Mouse (Mus musculus): Measurements from ENCODE around the gene Ndn.

DNA sequence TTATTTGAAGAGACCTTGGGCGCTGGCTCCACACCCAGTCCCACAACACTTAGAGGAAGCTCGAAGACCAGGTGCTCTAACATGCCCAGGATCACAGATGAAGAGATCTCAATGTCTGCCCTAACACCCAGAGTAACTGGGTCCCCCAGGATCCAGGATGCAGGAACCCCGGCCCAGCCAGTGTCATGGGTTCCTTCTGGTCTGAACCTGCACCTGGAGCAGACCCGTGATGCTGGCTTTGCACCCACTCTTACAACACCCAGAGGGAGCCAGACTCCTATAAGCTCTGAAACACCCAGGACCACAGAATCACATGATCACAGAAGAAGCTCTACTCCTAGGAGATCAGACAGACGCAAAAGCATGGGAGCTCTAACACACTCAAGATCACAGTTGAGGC, 29.6 kb upstream of the Ndn start:
- TF ChIP-seq USF1 (IDR thresholded peaks at IDR 0.05; ENCODE audit: low read depth), result no peak
- no peak for TF ChIP-seq E2F4 (IDR thresholded peaks at IDR 0.05; ENCODE audit: insufficient read depth)
- TF ChIP-seq POLR2A (IDR thresholded peaks at IDR 0.05; ENCODE audit: insufficient read length, low read depth), result no peak
- no peak for TF ChIP-seq TCF12 (IDR thresholded peaks at IDR 0.05; ENCODE audit: insufficient read depth, poor library complexity, severe bottlenecking)
- no peak for TF ChIP-seq MYOD1 (IDR thresholded peaks at IDR 0.05; ENCODE audit: control insufficient read depth in 1 of 3, insufficient read length in 2 of 3, low read depth in 2 of 3)
- no peak for TF ChIP-seq MAX (IDR thresholded peaks at IDR 0.05; ENCODE audit: low read depth)
- TF ChIP-seq TCF3 (IDR thresholded peaks at IDR 0.05; ENCODE audit: insufficient read length, low read depth), result no peak
- no peak for TF ChIP-seq MYOG (IDR thresholded peaks at IDR 0.05; ENCODE audit: control insufficient read depth in 1 of 3, insufficient read depth in 1 of 3, insufficient read length in 2 of 3, low read depth in 2 of 3)
- no peak for TF ChIP-seq POLR2AphosphoS2 (IDR thresholded peaks at IDR 0.05; ENCODE audit: insufficient read length, low read depth)
- no peak for TF ChIP-seq REST (IDR thresholded peaks at IDR 0.05; ENCODE audit: insufficient read depth, insufficient read length)
- no peak for TF ChIP-seq CEBPB (IDR thresholded peaks at IDR 0.05; ENCODE audit: insufficient read depth, poor library complexity, severe bottlenecking)
- TF ChIP-seq SRF (IDR thresholded peaks at IDR 0.05; ENCODE audit: control insufficient read depth, insufficient read length, low read depth), result no peak
